In genomic region chr10:43849478-43849877, GRCm38 (mm10) we compare ENCODE assay signal across 29 mouse cellular contexts. TPM values are rescaled to one million over a fixed set of nuclear protein-coding genes. Genes with fewer than 3 reads are reported as not detected.
DNase-seq lines count a peak whose midpoint lies in the region; ATAC-seq lines count a peak whose summit lies in the region.
"Had no signal": no experiment of that assay in that cellular context is flagged by ENCODE, and none has a peak within 500 bp of the region (broad histone marks: within the 10 kb centered on the region; RNA-seq: fewer than 3 reads in every experiment).

No protein-coding gene starts in this region.

- no peak overlapping the region for H3K4me3 ChIP-seq in heart, embryonic 10.5 days
- H3K4me3 ChIP-seq: embryonic facial prominence, embryonic 10.5 days; embryonic facial prominence, embryonic 13.5 days; erythroblast, embryonic 14.5 days; forebrain, embryonic 12.5 days; forebrain, embryonic 15.5 days; heart, embryonic 12.5 days; heart, embryonic 15.5 days; hindbrain, embryonic 10.5 days; hindbrain, embryonic 13.5 days; intestine, embryonic 15.5 days had no signal

- peaks cover 2% of the 10 kb centered on the region; the same call in 1 of the 2 replicates for H3K9me3 ChIP-seq in heart, embryonic 10.5 days
- H3K9me3 ChIP-seq: embryonic facial prominence, embryonic 10.5 days; forebrain, embryonic 12.5 days; forebrain, embryonic 15.5 days; heart, embryonic 15.5 days; intestine, embryonic 15.5 days had no signal

- H3K27me3 ChIP-seq in heart, embryonic 10.5 days (ENCODE audit: insufficient read depth, poor library complexity, severe bottlenecking) = no peaks in the 10 kb centered on the region
- H3K27me3 ChIP-seq: embryonic facial prominence, embryonic 13.5 days; forebrain, embryonic 12.5 days; forebrain, embryonic 15.5 days; heart, embryonic 12.5 days; heart, embryonic 15.5 days; hindbrain, embryonic 13.5 days; intestine, embryonic 15.5 days; Patski had no signal

- H3K27ac ChIP-seq in heart, embryonic 10.5 days = no peak overlapping the region
- H3K27ac ChIP-seq: embryonic facial prominence, embryonic 10.5 days; embryonic facial prominence, embryonic 13.5 days; forebrain, embryonic 12.5 days; forebrain, embryonic 15.5 days; heart, embryonic 15.5 days; hindbrain, embryonic 10.5 days; hindbrain, embryonic 13.5 days; intestine, embryonic 15.5 days had no signal

- H3K4me1 ChIP-seq in heart, embryonic 10.5 days = no peaks in the 10 kb centered on the region
- H3K4me1 ChIP-seq: embryonic facial prominence, embryonic 10.5 days; embryonic facial prominence, embryonic 13.5 days; forebrain, embryonic 12.5 days; forebrain, embryonic 15.5 days; heart, embryonic 12.5 days; heart, embryonic 15.5 days; hindbrain, embryonic 10.5 days; hindbrain, embryonic 13.5 days; intestine, embryonic 15.5 days had no signal

- no peaks in the 10 kb centered on the region for H3K36me3 ChIP-seq in heart, embryonic 10.5 days
- H3K36me3 ChIP-seq: embryonic facial prominence, embryonic 10.5 days; embryonic facial prominence, embryonic 13.5 days; forebrain, embryonic 12.5 days; forebrain, embryonic 15.5 days; heart, embryonic 12.5 days; heart, embryonic 15.5 days; hindbrain, embryonic 10.5 days; hindbrain, embryonic 13.5 days; intestine, embryonic 15.5 days had no signal

- peak; percentile 64 for DNase-seq in heart, adult 11 months
- DNase-seq in heart, embryonic 10.5 days (ENCODE audit: low spot score) = no peak
- no peak for DNase-seq in lung, postnatal 36 days
- DNase-seq in testis, postnatal 10 days (ENCODE audit: low spot score) = no peak
- DNase-seq: adrenal gland, adult 2 months; adrenal gland, postnatal 14 days; B cell, adult 2 months; cerebellum, adult 18-20 months; cerebellum, adult 9-10 months; cerebellum, postnatal 14 days; embryo, embryonic 11 days; gastrocnemius, postnatal 25 days; heart, postnatal 10 days; heart, postnatal 36 days had no signal

- 71% methylated on average over 3 of the region's 3 CpGs for WGBS in heart, embryonic 10.5 days

- peak; percentile 65; the same call in 1 of the 2 replicates for ATAC-seq in common myeloid progenitor, adult 5-6 weeks (replicated peaks; ENCODE audit: low read depth, poor library complexity, severe bottlenecking)
- ATAC-seq in megakaryocyte progenitor cell, adult 5-6 weeks (replicated peaks; ENCODE audit: poor library complexity) = peak; percentile 63
- ATAC-seq in CD4-positive, CD25-positive, alpha-beta regulatory T cell, adult 4 months = no peak
- ATAC-seq: forebrain, embryonic 15.5 days; hindbrain, embryonic 16.5 days; intestine, embryonic 15.5 days; Patski had no signal

RNA-seq across cellular contexts. Expression of gene Qrsl1, which starts 52.1 kb away (rescaled TPM):
- polyA plus RNA-seq in heart, embryonic 10.5 days (2016; fragmentation: Nextera tagmentation; extraction: Ambion mirVana) = 29.8 and 32.2 TPM in 2 replicates
- 8.7 and 14.9 TPM in 2 replicates for total RNA-seq in common myeloid progenitor, adult 5-6 weeks (2017)
- total RNA-seq in megakaryocyte progenitor cell, adult 5-6 weeks (2015) = 23.6 and 27.2 TPM in 2 replicates
- 13.9 and 18.2 TPM in 2 replicates for total RNA-seq in megakaryocyte progenitor cell, adult 5-6 weeks (2017)
- 10 to 100 TPM; 21.3 to 24.1 TPM for polyA plus RNA-seq in CD4-positive, CD25-positive, alpha-beta regulatory T cell, adult 4 months (2017; shearing (Covaris generic))

RNA-seq across cellular contexts. Expression of gene Rtn4ip1, which starts 52.1 kb away (rescaled TPM):
- 26.7 and 32.9 TPM in 2 replicates for polyA plus RNA-seq in heart, embryonic 10.5 days (2016; fragmentation: Nextera tagmentation; extraction: Ambion mirVana)
- total RNA-seq in common myeloid progenitor, adult 5-6 weeks (2017) = 9.5 and 14.0 TPM in 2 replicates
- total RNA-seq in megakaryocyte progenitor cell, adult 5-6 weeks (2015) = 11.9 and 13.8 TPM in 2 replicates
- total RNA-seq in megakaryocyte progenitor cell, adult 5-6 weeks (2017) = 12.8 and 15.7 TPM in 2 replicates
- polyA plus RNA-seq in CD4-positive, CD25-positive, alpha-beta regulatory T cell, adult 4 months (2017; shearing (Covaris generic)) = 10 to 100 TPM; 11.3 to 16.9 TPM
